Mouse (Mus musculus) heart, postnatal 0 days (tissue): ENCODE measurements at regions not wholly inside any gene's neighbourhood (a gene's known extent, or its start where the extent isn't known, plus 50 kb on each side); places are given as distances from the start of the nearest gene placed in this dataset.

Source experiments
- CTCF ChIP-seq: IDR thresholded peaks from 2 replicates; pipeline ENCODE4 v1.5.1; 2016; ENCODE audit warnings: antibody characterized with exemption, control low read depth, low read depth
- EP300 ChIP-seq: IDR thresholded peaks from 2 replicates; pipeline ENCODE4 v1.6.1; 2016; ENCODE audit warnings: antibody characterized with exemption, low read depth

- no peak for TF ChIP-seq CTCF
- no peak for TF ChIP-seq EP300
These were observed 129.6 kb upstream of the Frmd4a start for GRCm38 (mm10) chr2:3887845-3888433.
